Mouse (Mus musculus) brain, embryonic 14.5 days (tissue): ENCODE data around the gene Tmc2.

Experiments used
- CTCF ChIP-seq: fragments of 200-500 bp; IDR thresholded peaks from 2 replicates; pipeline ENCODE4 v1.5.1; 2012; ENCODE audit warnings: inconsistent platforms, mild to moderate bottlenecking, moderate library complexity, borderline replicate concordance; ENCODE audit not compliant: insufficient read depth, insufficient read length; ENCODE audit errors: extremely low read depth
- POLR2A ChIP-seq: fragments of 200-500 bp; IDR thresholded peaks from 2 replicates; pipeline ENCODE4 v1.6.1; 2012; ENCODE audit warnings: mild to moderate bottlenecking, inconsistent platforms, borderline replicate concordance; ENCODE audit not compliant: poor library complexity, insufficient read depth, insufficient read length, severe bottlenecking; ENCODE audit errors: extremely low read depth

DNA sequence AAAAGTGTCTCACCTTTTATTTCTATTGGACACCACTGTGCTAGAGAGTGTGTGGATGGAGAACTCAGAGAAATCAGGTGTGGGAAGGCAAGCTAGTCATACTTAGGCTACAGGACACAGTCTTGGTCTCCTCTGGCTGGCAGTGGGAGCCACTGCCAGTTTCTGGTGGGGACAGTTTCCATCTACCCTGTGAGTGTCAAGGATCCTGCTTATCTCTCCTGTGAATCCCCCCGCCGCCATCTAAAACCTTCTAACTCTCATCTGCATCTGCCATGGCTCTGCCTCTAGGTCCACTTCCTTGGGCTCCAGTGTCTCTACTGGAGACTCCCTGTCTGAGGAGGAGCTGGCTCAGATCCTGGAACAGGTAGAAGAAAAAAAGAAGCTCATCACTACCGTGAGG lies 13.0 kb downstream of the Tmc2 start:
- TF ChIP-seq CTCF (no peak), POLR2A (no peak)
